Mouse (Mus musculus): ENCODE measurements around the gene Cbx8. TPM values are rescaled to one million over a fixed set of nuclear protein-coding genes. Genes with fewer than 3 reads are reported as not detected.

Gene Cbx8
- polyA plus RNA-seq, 1 experiment from 2014 or later: 6.1 TPM

- whole genome bisulfite sequencing: 85% methylated on average over 7 of the region's 7 CpGs
- H3K4me3 ChIP-seq: no peak overlapping the region
- no peak overlapping the region for H3K9ac ChIP-seq
- no peaks in the 10 kb centered on the region for H3K9me3 ChIP-seq
- peaks cover 31% of the 10 kb centered on the region for H3K4me1 ChIP-seq
- no peaks in the 10 kb centered on the region for H3K36me3 ChIP-seq
- peaks cover 49% of the 10 kb centered on the region for H3K27me3 ChIP-seq (replicated peaks)
- H3K4me2 ChIP-seq: no peak overlapping the region
- H3K27ac ChIP-seq (replicated peaks): no peak overlapping the region
- ATAC-seq (ENCODE audit: extremely low read depth, insufficient number of reproducible peaks, low FRiP score, low TSS enrichment): no peak
These were observed 19.6 kb downstream of the Cbx8 start for GRCm38 (mm10) chr11:119021180-119021579.

GRCm38 (mm10) chr11:119017506-119017905, 23.3 kb downstream of the Cbx8 start:
- H3K4me1 ChIP-seq: peaks cover 4% of the 10 kb centered on the region; the same call in 1 of the 2 replicates
- H3K27me3 ChIP-seq (replicated peaks): peaks cover 49% of the 10 kb centered on the region
- no peaks in the 10 kb centered on the region for H3K9me3 ChIP-seq
- no peak overlapping the region for H3K4me2 ChIP-seq
- H3K27ac ChIP-seq (replicated peaks): no peak overlapping the region
- ATAC-seq (ENCODE audit: extremely low read depth, insufficient number of reproducible peaks, low FRiP score, low TSS enrichment): no peak
- H3K4me3 ChIP-seq: no peak overlapping the region
- no peaks in the 10 kb centered on the region for H3K36me3 ChIP-seq
- 84% methylated on average over 7 of the region's 7 CpGs for WGBS
- no peak overlapping the region for H3K9ac ChIP-seq

- H3K9ac ChIP-seq: no peak overlapping the region
- no peaks in the 10 kb centered on the region for H3K9me3 ChIP-seq
- peaks cover 19% of the 10 kb centered on the region for H3K27me3 ChIP-seq (replicated peaks)
- H3K4me2 ChIP-seq: no peak overlapping the region
- H3K4me3 ChIP-seq: no peak overlapping the region
- WGBS: 71% methylated on average over 7 of the region's 7 CpGs
- no peak overlapping the region for H3K27ac ChIP-seq (replicated peaks)
- no peaks in the 10 kb centered on the region for H3K36me3 ChIP-seq
- no peak for ATAC-seq (ENCODE audit: extremely low read depth, insufficient number of reproducible peaks, low FRiP score, low TSS enrichment)
- no peaks in the 10 kb centered on the region for H3K4me1 ChIP-seq
These were observed 26.3 kb downstream of the Cbx8 start for GRCm38 (mm10) chr11:119014455-119014854.

GRCm38 (mm10) chr11:119007461-119008456, 33.0 kb downstream of the Cbx8 start:
- peaks cover 20% of the 10 kb centered on the region for H3K27me3 ChIP-seq (replicated peaks)
- WGBS: 17% methylated on average over 21 of the region's 21 CpGs
- H3K9ac ChIP-seq: peak overlapping the region; percentile 60
- H3K27ac ChIP-seq (replicated peaks): no peak overlapping the region
- H3K4me3 ChIP-seq: peak overlapping the region; percentile 43
- H3K4me2 ChIP-seq: peak overlapping the region; percentile 65
- no peak for ATAC-seq (ENCODE audit: extremely low read depth, insufficient number of reproducible peaks, low FRiP score, low TSS enrichment)
- no peaks in the 10 kb centered on the region for H3K36me3 ChIP-seq
- no peaks in the 10 kb centered on the region for H3K9me3 ChIP-seq
- 0 out of 2 replicates have a peak, but pooled peaks cover 5% of the 10 kb centered on the region for H3K4me1 ChIP-seq

- Histone ChIP-seq H3K4me3 (no peak overlapping the region), H3K4me2 (no peak overlapping the region), H3K36me3 (no peaks in the 10 kb centered on the region), H3K4me1 (0 out of 2 replicates have a peak, but pooled peaks cover 5% of the 10 kb centered on the region), H3K27me3 (replicated peaks) (peaks cover 32% of the 10 kb centered on the region), H3K9ac (no peak overlapping the region), H3K9me3 (no peaks in the 10 kb centered on the region), H3K27ac (replicated peaks) (no peak overlapping the region)
- 53% methylated on average over 3 of the region's 3 CpGs for WGBS
- ATAC-seq (ENCODE audit: extremely low read depth, insufficient number of reproducible peaks, low FRiP score, low TSS enrichment): no peak
These were observed 34.3 kb downstream of the Cbx8 start for GRCm38 (mm10) chr11:119006462-119006861.

- no peak for ATAC-seq (ENCODE audit: extremely low read depth, insufficient number of reproducible peaks, low FRiP score, low TSS enrichment)
- Histone ChIP-seq H3K27ac (replicated peaks) (no peak overlapping the region), H3K9me3 (no peaks in the 10 kb centered on the region), H3K4me3 (no peak overlapping the region), H3K36me3 (no peaks in the 10 kb centered on the region), H3K4me1 (0 out of 2 replicates have a peak, but pooled peaks cover 5% of the 10 kb centered on the region), H3K9ac (no peak overlapping the region), H3K27me3 (replicated peaks) (peaks cover 39% of the 10 kb centered on the region), H3K4me2 (no peak overlapping the region)
- WGBS: 79% methylated on average over 10 of the region's 10 CpGs
These were observed 35.1 kb downstream of the Cbx8 start for GRCm38 (mm10) chr11:119005547-119006275.

- no peaks in the 10 kb centered on the region for H3K9me3 ChIP-seq
- H3K36me3 ChIP-seq: no peaks in the 10 kb centered on the region
- H3K27me3 ChIP-seq (replicated peaks): peaks cover 79% of the 10 kb centered on the region
- H3K4me1 ChIP-seq: peaks cover 9% of the 10 kb centered on the region; the same call in 1 of the 2 replicates
- no peak overlapping the region for H3K4me2 ChIP-seq
- no peak overlapping the region for H3K4me3 ChIP-seq
- ATAC-seq (ENCODE audit: extremely low read depth, insufficient number of reproducible peaks, low FRiP score, low TSS enrichment): no peak
- H3K27ac ChIP-seq (replicated peaks): no peak overlapping the region
- 54% methylated on average over 4 of the region's 4 CpGs for WGBS
- H3K9ac ChIP-seq: no peak overlapping the region
These were observed 39.2 kb downstream of the Cbx8 start for GRCm38 (mm10) chr11:119001493-119002128.

- H3K9ac ChIP-seq: no peak overlapping the region
- H3K27me3 ChIP-seq (replicated peaks): peaks cover 86% of the 10 kb centered on the region
- no peak for ATAC-seq (ENCODE audit: extremely low read depth, insufficient number of reproducible peaks, low FRiP score, low TSS enrichment)
- H3K4me3 ChIP-seq: no peak overlapping the region
- 60% methylated on average over 2 of the region's 2 CpGs for WGBS
- no peak overlapping the region for H3K4me2 ChIP-seq
- H3K27ac ChIP-seq (replicated peaks): no peak overlapping the region
- no peaks in the 10 kb centered on the region for H3K36me3 ChIP-seq
- no peaks in the 10 kb centered on the region for H3K9me3 ChIP-seq
- H3K4me1 ChIP-seq: peaks cover 9% of the 10 kb centered on the region; the same call in 1 of the 2 replicates
These were observed 39.9 kb downstream of the Cbx8 start for GRCm38 (mm10) chr11:119000877-119001276.

GRCm38 (mm10) chr11:118999361-118999804, 41.4 kb downstream of the Cbx8 start:
- WGBS: 6% methylated on average over 26 of the region's 26 CpGs
- peak overlapping the region; percentile 64 for H3K4me2 ChIP-seq
- no peak for ATAC-seq (ENCODE audit: extremely low read depth, insufficient number of reproducible peaks, low FRiP score, low TSS enrichment)
- no peak overlapping the region for H3K27ac ChIP-seq (replicated peaks)
- no peak overlapping the region; the same call in 1 of the 2 replicates for H3K4me3 ChIP-seq
- H3K4me1 ChIP-seq: peaks cover 13% of the 10 kb centered on the region; the same call in 1 of the 2 replicates
- H3K27me3 ChIP-seq (replicated peaks): peaks cover 90% of the 10 kb centered on the region
- no peaks in the 10 kb centered on the region for H3K9me3 ChIP-seq
- H3K9ac ChIP-seq: no peak overlapping the region
- H3K36me3 ChIP-seq: no peaks in the 10 kb centered on the region

GRCm38 (mm10) chr11:118998540-118999265, 42.1 kb downstream of the Cbx8 start:
- Histone ChIP-seq H3K36me3 (no peaks in the 10 kb centered on the region), H3K4me3 (peak overlapping the region; percentile 37), H3K9me3 (no peaks in the 10 kb centered on the region), H3K27ac (replicated peaks) (no peak overlapping the region), H3K4me2 (peak overlapping the region; percentile 64), H3K4me1 (peaks cover 13% of the 10 kb centered on the region; the same call in 1 of the 2 replicates), H3K27me3 (replicated peaks) (peaks cover 95% of the 10 kb centered on the region), H3K9ac (peak overlapping the region; percentile 44)
- no peak for ATAC-seq (ENCODE audit: extremely low read depth, insufficient number of reproducible peaks, low FRiP score, low TSS enrichment)
- 10% methylated on average over 30 of the region's 30 CpGs for WGBS
